Mouse (Mus musculus): ENCODE data around the gene Coq10a. TPM values are rescaled to one million over a fixed set of nuclear protein-coding genes. Genes with fewer than 3 reads are reported as not detected.
A peak's percentile ranks its signal among the peaks of the same experiment; 100 is the strongest.
"Not testable (repeated sequence)": the region's sequence is repeated elsewhere in the genome, so short reads cannot be mapped to it uniquely, and the experiment has no call there.

Gene Coq10a
- polyA plus RNA-seq, 1 experiment: 61.2 TPM

- H3K36me3 ChIP-seq (ENCODE audit: control insufficient read depth, insufficient read depth): no peaks in the 10 kb centered on the region
- H3K79me2 ChIP-seq (ENCODE audit: control insufficient read depth, insufficient read depth): peaks cover 38% of the 10 kb centered on the region
- no peaks in the 10 kb centered on the region for H3K27me3 ChIP-seq (ENCODE audit: control insufficient read depth, insufficient read depth, insufficient read length)
- H3K4me3 ChIP-seq: peak overlapping the region; percentile 80
- peak overlapping the region; percentile 90 for H3K4me2 ChIP-seq (ENCODE audit: low read depth)
- TF ChIP-seq USF1 (IDR thresholded peaks at IDR 0.05; ENCODE audit: low read depth): no peak
- no peak for TF ChIP-seq POLR2AphosphoS2 (IDR thresholded peaks at IDR 0.05; ENCODE audit: insufficient read length, low read depth)
- no peak for TF ChIP-seq SRF (IDR thresholded peaks at IDR 0.05; ENCODE audit: control insufficient read depth, insufficient read length, low read depth)
- TF ChIP-seq CEBPB (IDR thresholded peaks at IDR 0.05; ENCODE audit: insufficient read depth, poor library complexity, severe bottlenecking): no peak
- TF ChIP-seq TCF12 (IDR thresholded peaks at IDR 0.05; ENCODE audit: insufficient read depth, poor library complexity, severe bottlenecking): no peak
- no peak for TF ChIP-seq POLR2A (IDR thresholded peaks at IDR 0.05; ENCODE audit: insufficient read length, low read depth)
- no peak for TF ChIP-seq MAX (IDR thresholded peaks at IDR 0.05; ENCODE audit: low read depth)
- no peak for TF ChIP-seq REST (IDR thresholded peaks at IDR 0.05; ENCODE audit: insufficient read depth, insufficient read length)
- TF ChIP-seq MYOG (IDR thresholded peaks at IDR 0.05; ENCODE audit: control insufficient read depth in 1 of 3, insufficient read depth in 1 of 3, insufficient read length in 2 of 3, low read depth in 2 of 3): no peak
- TF ChIP-seq TCF3 (IDR thresholded peaks at IDR 0.05; ENCODE audit: insufficient read length, low read depth): no peak
- no peak for TF ChIP-seq MYOD1 (IDR thresholded peaks at IDR 0.05; ENCODE audit: control insufficient read depth in 1 of 3, insufficient read length in 2 of 3, low read depth in 2 of 3)
- no peak for TF ChIP-seq E2F4 (IDR thresholded peaks at IDR 0.05; ENCODE audit: insufficient read depth)
- H3ac ChIP-seq (ENCODE audit: control insufficient read depth, insufficient read length): peak overlapping the region; percentile 19
Measured at GRCm38 (mm10) chr10:128336597-128336996, 32.2 kb downstream of the Coq10a start.

GRCm38 (mm10) chr10:128336195-128336594 lies 32.6 kb downstream of the Coq10a start:
- Histone ChIP-seq H3K4me3 (peak overlapping the region; percentile 80), H3ac (ENCODE audit: control insufficient read depth, insufficient read length) (no peak overlapping the region), H3K27me3 (ENCODE audit: control insufficient read depth, insufficient read depth, insufficient read length) (no peaks in the 10 kb centered on the region), H3K4me2 (ENCODE audit: low read depth) (no peak overlapping the region), H3K36me3 (ENCODE audit: control insufficient read depth, insufficient read depth) (no peaks in the 10 kb centered on the region), H3K79me2 (ENCODE audit: control insufficient read depth, insufficient read depth) (peaks cover 34% of the 10 kb centered on the region)
- TF ChIP-seq SRF (IDR thresholded peaks at IDR 0.05; ENCODE audit: control insufficient read depth, insufficient read length, low read depth) (no peak), TCF3 (IDR thresholded peaks at IDR 0.05; ENCODE audit: insufficient read length, low read depth) (no peak), POLR2AphosphoS2 (IDR thresholded peaks at IDR 0.05; ENCODE audit: insufficient read length, low read depth) (no peak), MYOG (IDR thresholded peaks at IDR 0.05; ENCODE audit: control insufficient read depth in 1 of 3, insufficient read depth in 1 of 3, insufficient read length in 2 of 3, low read depth in 2 of 3) (no peak), USF1 (IDR thresholded peaks at IDR 0.05; ENCODE audit: low read depth) (no peak), CEBPB (IDR thresholded peaks at IDR 0.05; ENCODE audit: insufficient read depth, poor library complexity, severe bottlenecking) (no peak), E2F4 (IDR thresholded peaks at IDR 0.05; ENCODE audit: insufficient read depth) (no peak), POLR2A (IDR thresholded peaks at IDR 0.05; ENCODE audit: insufficient read length, low read depth) (no peak), MAX (IDR thresholded peaks at IDR 0.05; ENCODE audit: low read depth) (no peak), MYOD1 (IDR thresholded peaks at IDR 0.05; ENCODE audit: control insufficient read depth in 1 of 3, insufficient read length in 2 of 3, low read depth in 2 of 3) (no peak), REST (IDR thresholded peaks at IDR 0.05; ENCODE audit: insufficient read depth, insufficient read length) (no peak), TCF12 (IDR thresholded peaks at IDR 0.05; ENCODE audit: insufficient read depth, poor library complexity, severe bottlenecking) (no peak)

- Histone ChIP-seq H3K36me3 (ENCODE audit: control insufficient read depth, insufficient read depth) (no peaks in the 10 kb centered on the region), H3K4me2 (ENCODE audit: low read depth) (peak overlapping the region; percentile 25), H3ac (ENCODE audit: control insufficient read depth, insufficient read length) (no peak overlapping the region), H3K4me3 (no peak overlapping the region), H3K79me2 (ENCODE audit: control insufficient read depth, insufficient read depth) (peaks cover 28% of the 10 kb centered on the region), H3K27me3 (ENCODE audit: control insufficient read depth, insufficient read depth, insufficient read length) (no peaks in the 10 kb centered on the region)
- TF ChIP-seq POLR2A (IDR thresholded peaks at IDR 0.05; ENCODE audit: insufficient read length, low read depth): no peak
- no peak for TF ChIP-seq MYOG (IDR thresholded peaks at IDR 0.05; ENCODE audit: control insufficient read depth in 1 of 3, insufficient read depth in 1 of 3, insufficient read length in 2 of 3, low read depth in 2 of 3)
- no peak for TF ChIP-seq SRF (IDR thresholded peaks at IDR 0.05; ENCODE audit: control insufficient read depth, insufficient read length, low read depth)
- TF ChIP-seq USF1 (IDR thresholded peaks at IDR 0.05; ENCODE audit: low read depth): no peak
- no peak for TF ChIP-seq MYOD1 (IDR thresholded peaks at IDR 0.05; ENCODE audit: control insufficient read depth in 1 of 3, insufficient read length in 2 of 3, low read depth in 2 of 3)
Measured at GRCm38 (mm10) chr10:128335582-128335981, 33.2 kb downstream of the Coq10a start.

GRCm38 (mm10) chr10:128332358-128333249 lies 36.2 kb downstream of the Coq10a start:
- not testable (repeated sequence) for H3K27me3 ChIP-seq (ENCODE audit: control insufficient read depth, insufficient read depth, insufficient read length); H3K4me3 ChIP-seq; H3K79me2 ChIP-seq (ENCODE audit: control insufficient read depth, insufficient read depth); H3K36me3 ChIP-seq (ENCODE audit: control insufficient read depth, insufficient read depth); H3ac ChIP-seq (ENCODE audit: control insufficient read depth, insufficient read length); H3K4me2 ChIP-seq (ENCODE audit: low read depth)

DNA sequence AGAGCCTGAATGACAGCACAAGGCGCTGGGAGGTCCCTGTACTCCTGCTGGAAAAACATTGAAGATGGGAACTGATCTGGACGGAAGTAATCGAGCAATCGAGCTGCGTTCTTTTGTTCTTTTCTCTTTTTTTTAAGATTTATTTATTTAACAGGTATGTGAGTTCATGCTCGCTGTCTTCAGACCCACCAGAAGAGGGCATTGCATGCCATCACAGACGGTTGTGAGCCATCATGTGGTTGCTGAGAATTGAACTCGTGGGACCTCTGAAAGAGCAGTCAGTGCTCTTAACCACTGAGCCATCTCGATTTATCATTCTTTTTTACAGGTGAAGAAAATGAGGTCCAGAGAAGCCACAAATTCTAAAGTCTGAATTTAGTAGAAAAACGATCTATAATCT lies 41.2 kb downstream of the Coq10a start:
- Histone ChIP-seq H3K79me2 (ENCODE audit: control insufficient read depth, insufficient read depth) (peaks cover 15% of the 10 kb centered on the region), H3K27me3 (ENCODE audit: control insufficient read depth, insufficient read depth, insufficient read length) (no peaks in the 10 kb centered on the region), H3K4me3 (no peak overlapping the region), H3K36me3 (ENCODE audit: control insufficient read depth, insufficient read depth) (peaks cover 13% of the 10 kb centered on the region), H3K4me2 (ENCODE audit: low read depth) (no peak overlapping the region), H3ac (ENCODE audit: control insufficient read depth, insufficient read length) (no peak overlapping the region)
- TF ChIP-seq MYOG (IDR thresholded peaks at IDR 0.05; ENCODE audit: control insufficient read depth in 1 of 3, insufficient read depth in 1 of 3, insufficient read length in 2 of 3, low read depth in 2 of 3): no peak
- no peak for TF ChIP-seq MAX (IDR thresholded peaks at IDR 0.05; ENCODE audit: low read depth)
- no peak for TF ChIP-seq MYOD1 (IDR thresholded peaks at IDR 0.05; ENCODE audit: control insufficient read depth in 1 of 3, insufficient read length in 2 of 3, low read depth in 2 of 3)
- TF ChIP-seq CEBPB (IDR thresholded peaks at IDR 0.05; ENCODE audit: insufficient read depth, poor library complexity, severe bottlenecking): no peak
- TF ChIP-seq SRF (IDR thresholded peaks at IDR 0.05; ENCODE audit: control insufficient read depth, insufficient read length, low read depth): no peak
